Mouse (Mus musculus) limb, embryonic 14.5 days (tissue): Measurements from ENCODE around the gene Hip1r. TPM values are rescaled to one million over a fixed set of nuclear protein-coding genes. Genes with fewer than 3 reads are reported as not detected.

Experiments
- ATAC-seq: fragments of 200-750 bp; cut with Nextera tagmentation; 2 replicates; pipeline ENCODE4 v1.8.0; 2017; ENCODE audit warnings: low read depth, moderate number of reproducible peaks, moderate TSS enrichment; ENCODE audit not compliant: low FRiP score
- DNase-seq: peaks from one replicate; pipeline ENCODE4 v3.0.0-alpha.2; 2015; ENCODE audit warnings: low spot score
- H3K27ac ChIP-seq: fragments of 300-500 bp; sonication (generic); replicated peaks from 2 replicates; pipeline ENCODE4 v1.5.1; 2014; ENCODE audit warnings: low read depth, mild to moderate bottlenecking, low read length, moderate library complexity, mixed read lengths
- H3K27me3 ChIP-seq: fragments of 300-500 bp; sonication (generic); 2 replicates; pipeline ENCODE4 v1.6.1; 2014; ENCODE audit warnings: low read length, mixed read lengths; ENCODE audit not compliant: control insufficient read depth, insufficient read depth
- H3K36me3 ChIP-seq: fragments of 300-500 bp; sonication (generic); 2 replicates; pipeline ENCODE4 v1.6.1; 2014; ENCODE audit warnings: mild to moderate bottlenecking, low read length, moderate library complexity, mixed read lengths; ENCODE audit not compliant: control insufficient read depth, insufficient read depth
- H3K4me1 ChIP-seq: fragments of 300-500 bp; sonication (generic); 2 replicates; pipeline ENCODE4 v1.6.1; 2014; ENCODE audit warnings: antibody characterized with exemption, low read length, mixed read lengths; ENCODE audit not compliant: control insufficient read depth, insufficient read depth
- H3K4me2 ChIP-seq: fragments of 300-500 bp; sonication (generic); replicated peaks from 2 replicates; pipeline ENCODE4 v1.6.1; 2014; ENCODE audit warnings: low read depth, mild to moderate bottlenecking, low read length, moderate library complexity; ENCODE audit not compliant: severe bottlenecking
- H3K4me3 ChIP-seq: fragments of 300-500 bp; sonication (generic); replicated peaks from 2 replicates; pipeline ENCODE4 v1.5.1; 2014; ENCODE audit warnings: low read length
- H3K9ac ChIP-seq: fragments of 300-500 bp; sonication (generic); 2 replicates; pipeline ENCODE4 v1.6.1; 2014; ENCODE audit warnings: mild to moderate bottlenecking, low read depth, low read length, moderate library complexity; ENCODE audit not compliant: severe bottlenecking
- H3K9me3 ChIP-seq: fragments of 300-500 bp; sonication (generic); 2 replicates; pipeline ENCODE4 v1.6.1; 2016; ENCODE audit warnings: low read length; ENCODE audit not compliant: control insufficient read depth
- POLR2A ChIP-seq: fragments of 200-500 bp; IDR thresholded peaks from 2 replicates; pipeline ENCODE4 v1.8.0; 2012; ENCODE audit warnings: inconsistent platforms, mild to moderate bottlenecking, moderate library complexity, borderline replicate concordance; ENCODE audit not compliant: insufficient read depth, insufficient read length; ENCODE audit errors: extremely low read depth
- WGBS: fragments of 180-500 bp; shearing (Covaris S2); extraction: QIAGEN DNeasy Blood & Tissue Kit; methylation state at CpG from one replicate; pipeline ENCODE4 v1.1.7; 2014; 5-methylcytosine and 5-hydroxymethylcytosine counted together
- polyA plus RNA-seq, 2 experiments: library from polyadenylated mRNA; depleted of rRNA in 1 of 2; stranded (reverse) in 1 of 2; unstranded in 1 of 2; fragments of >200 nt; fragmentation: Nextera tagmentation in 1 of 2; extraction: Ambion mirVana in 1 of 2; gene quantifications; 2 replicates each; pipeline versions ENCODE4 v1.2.1 to v1.2.3; 2012 to 2014

Hip1r gene
- polyA plus RNA-seq, 2 experiments, result 9.9 to 10.6 TPM

DNA sequence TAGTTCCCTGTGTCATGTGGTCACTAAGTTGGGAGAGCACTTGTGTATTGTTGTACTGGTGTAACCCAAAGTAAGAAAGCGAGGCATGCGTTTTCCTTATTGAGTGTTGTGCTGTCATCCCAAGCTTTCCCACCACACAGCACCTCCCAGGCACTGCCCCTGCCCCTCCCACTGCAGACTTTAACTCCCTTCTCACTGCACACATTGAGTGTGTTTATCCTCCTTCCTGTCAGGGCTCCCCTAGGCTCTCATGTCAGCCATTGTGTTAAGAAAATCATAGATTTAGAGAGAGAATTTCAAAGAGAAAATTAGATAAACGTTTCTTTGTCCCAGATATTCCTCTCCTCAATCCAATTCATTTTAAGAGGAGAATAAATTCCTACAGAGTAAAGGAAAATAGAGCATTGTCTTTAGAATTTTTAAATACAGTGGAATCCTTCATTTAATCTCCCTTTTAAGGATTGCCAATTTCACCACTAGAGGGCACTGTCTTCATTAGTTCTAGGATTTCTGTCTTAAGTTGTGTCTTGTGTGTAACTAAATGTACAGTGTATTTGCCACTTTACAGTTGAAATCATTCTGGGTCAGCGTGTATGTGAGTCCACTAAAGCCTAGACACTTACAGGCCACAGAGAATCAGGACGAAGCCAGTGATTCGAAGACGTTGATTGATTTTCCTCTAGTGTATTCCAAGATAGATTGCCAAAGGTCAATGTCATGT, 26.2 kb upstream of the Hip1r start:
- Histone ChIP-seq H3K4me2 (no peak overlapping the region), H3K36me3 (no peaks in the 10 kb centered on the region), H3K9ac (no peak overlapping the region), H3K27ac (no peak overlapping the region), H3K4me3 (no peak overlapping the region), H3K4me1 (no peaks in the 10 kb centered on the region), H3K27me3 (no peaks in the 10 kb centered on the region), H3K9me3 (no peaks in the 10 kb centered on the region)
- no peak for TF ChIP-seq POLR2A
- ATAC-seq, result no peak
- 53% methylated on average over 7 of the region's 7 CpGs for WGBS
- peak; percentile 83 for DNase-seq

DNA sequence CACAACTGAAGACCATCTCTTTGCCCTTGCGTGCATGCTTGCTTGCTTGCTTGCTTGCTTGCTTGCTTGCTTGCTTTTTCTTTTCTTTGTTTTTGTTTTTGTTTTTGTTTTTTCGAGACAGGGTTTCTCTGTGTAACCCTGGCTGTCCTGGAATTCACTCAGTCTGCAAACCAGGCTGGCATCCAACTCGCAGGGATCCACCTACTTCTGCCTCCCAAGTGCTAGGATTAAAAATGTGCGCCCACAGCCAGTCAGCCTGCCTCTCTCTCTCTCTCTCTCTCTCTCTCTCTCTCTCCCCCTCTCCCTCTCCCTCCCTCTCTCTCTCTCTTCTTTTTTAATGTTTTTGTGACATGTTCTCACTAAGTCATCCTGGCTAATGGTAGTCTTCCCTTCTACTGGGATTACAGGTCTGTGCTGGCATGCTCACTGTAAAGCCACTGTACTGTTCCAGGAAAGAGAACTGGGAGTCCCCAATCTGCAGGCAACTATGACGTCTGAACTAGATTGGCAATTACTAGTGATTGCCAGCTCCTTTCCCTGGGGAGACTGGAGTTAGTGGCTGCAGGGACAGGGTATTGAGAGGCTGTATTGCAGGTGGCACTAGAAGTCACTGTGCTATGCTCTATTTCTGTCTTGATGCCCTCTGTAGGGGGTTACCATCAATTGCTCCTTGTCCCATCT, 20.9 kb upstream of the Hip1r start:
- ATAC-seq (no peak), DNase-seq (no peak)
- Histone ChIP-seq H3K9ac (no peak overlapping the region), H3K4me1 (no peaks in the 10 kb centered on the region), H3K9me3 (no peaks in the 10 kb centered on the region), H3K4me2 (no peak overlapping the region), H3K36me3 (no peaks in the 10 kb centered on the region), H3K27ac (no peak overlapping the region), H3K27me3 (no peaks in the 10 kb centered on the region), H3K4me3 (no peak overlapping the region)
- no peak for TF ChIP-seq POLR2A
- 61% methylated on average over 5 of the region's 5 CpGs for WGBS

DNA sequence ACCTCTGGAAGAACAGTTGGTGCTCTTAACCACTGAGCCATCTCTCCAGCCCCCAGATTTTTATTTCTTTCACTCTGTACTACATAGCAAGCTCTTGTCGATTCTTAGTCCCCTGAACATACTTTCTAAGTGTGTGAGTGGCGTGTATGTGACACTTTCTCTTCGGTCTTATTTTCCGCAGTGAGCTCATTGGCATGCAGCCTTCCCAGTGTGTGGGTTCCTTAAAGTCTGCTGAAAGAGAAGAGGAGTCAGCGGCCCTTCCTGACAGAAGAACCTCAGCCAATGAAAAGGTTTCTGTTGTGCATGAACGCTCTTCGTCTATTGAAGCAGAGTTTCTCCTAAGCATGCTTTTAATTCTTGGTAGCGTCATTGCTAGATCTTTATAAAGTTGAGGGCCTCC, 16.2 kb upstream of the Hip1r start:
- TF ChIP-seq POLR2A, result no peak
- Histone ChIP-seq H3K4me2 (no peak overlapping the region), H3K4me3 (no peak overlapping the region), H3K27ac (no peak overlapping the region), H3K36me3 (no peaks in the 10 kb centered on the region), H3K9me3 (no peaks in the 10 kb centered on the region), H3K27me3 (no peaks in the 10 kb centered on the region), H3K4me1 (no peaks in the 10 kb centered on the region), H3K9ac (no peak overlapping the region)
- 95% methylated on average over 8 of the region's 8 CpGs for WGBS
- DNase-seq (no peak), ATAC-seq (no peak)

DNA sequence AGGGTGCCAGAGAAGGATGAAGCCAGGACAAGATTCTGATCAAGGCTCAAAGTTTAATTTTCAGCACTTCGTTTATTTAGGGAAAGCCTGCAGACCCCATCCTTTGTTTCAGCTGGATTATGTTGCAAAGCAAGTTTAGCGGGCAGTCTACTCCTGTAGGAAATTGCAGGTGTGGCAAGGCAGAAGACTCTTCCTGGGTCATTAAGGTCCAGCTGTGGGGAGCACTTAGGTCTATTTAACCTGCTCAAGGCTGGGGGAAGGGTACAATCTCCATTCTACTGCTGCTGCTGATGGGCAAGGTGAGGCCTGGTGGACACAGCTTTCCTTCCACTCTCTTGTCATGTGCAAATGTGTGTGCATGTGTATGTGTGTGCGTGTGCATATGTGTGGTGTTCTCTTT, 14.4 kb upstream of the Hip1r start:
- no peak overlapping the region for H3K4me2 ChIP-seq
- 78% methylated on average over 3 of the region's 3 CpGs for WGBS
- H3K36me3 ChIP-seq, result no peaks in the 10 kb centered on the region
- TF ChIP-seq POLR2A, result no peak
- H3K4me3 ChIP-seq, result no peak overlapping the region
- no peak overlapping the region for H3K27ac ChIP-seq
- H3K4me1 ChIP-seq, result no peaks in the 10 kb centered on the region
- ATAC-seq, result no peak
- H3K9ac ChIP-seq, result no peak overlapping the region
- H3K27me3 ChIP-seq, result no peaks in the 10 kb centered on the region
- no peaks in the 10 kb centered on the region for H3K9me3 ChIP-seq
- DNase-seq, result no peak

DNA sequence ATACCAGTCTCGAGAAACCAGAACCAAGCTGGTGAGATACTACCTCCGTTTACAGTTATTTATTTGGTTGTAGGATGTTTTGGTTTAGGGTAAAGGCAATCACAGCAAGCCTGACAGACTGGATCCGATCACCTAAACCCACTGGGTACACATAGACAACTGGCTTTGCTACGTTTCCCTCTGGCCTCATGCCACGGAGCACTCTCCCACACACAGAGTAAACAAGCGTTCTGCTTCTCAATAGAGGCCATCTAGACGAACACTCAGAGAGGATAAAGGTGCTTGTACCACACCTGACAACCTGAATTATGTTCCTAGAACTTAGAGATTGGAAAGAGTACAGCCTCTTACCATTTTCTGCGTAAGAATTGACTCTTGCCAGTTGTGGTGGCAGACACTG, 13.3 kb upstream of the Hip1r start:
- no peaks in the 10 kb centered on the region for H3K4me1 ChIP-seq
- no peak overlapping the region for H3K9ac ChIP-seq
- H3K9me3 ChIP-seq, result no peaks in the 10 kb centered on the region
- no peak overlapping the region for H3K4me2 ChIP-seq
- no peaks in the 10 kb centered on the region for H3K36me3 ChIP-seq
- no peak overlapping the region for H3K4me3 ChIP-seq
- TF ChIP-seq POLR2A, result no peak
- no peak overlapping the region for H3K27ac ChIP-seq
- DNase-seq (no peak), ATAC-seq (no peak)
- no peaks in the 10 kb centered on the region for H3K27me3 ChIP-seq
- WGBS, result 74% methylated on average over 8 of the region's 8 CpGs
